Mouse (Mus musculus): Measurements from ENCODE around the gene Rab30.

Rab30 gene

GRCm38 (mm10) chr7:92799665-92800595, 58.5 kb downstream of the Rab30 start:
- no peak for DNase-seq (ENCODE audit: low spot score in 2 of 2)

- no peak for DNase-seq (ENCODE audit: low spot score in 2 of 2)
Measured at GRCm38 (mm10) chr7:92802158-92802557, 60.8 kb downstream of the Rab30 start.

- no peak for DNase-seq (ENCODE audit: low spot score in 2 of 2)
Measured at GRCm38 (mm10) chr7:92803191-92803590, 61.8 kb downstream of the Rab30 start.

GRCm38 (mm10) chr7:92804919-92805668, 63.7 kb downstream of the Rab30 start:
- DNase-seq (ENCODE audit: low spot score in 2 of 2), result no peak

- DNase-seq (ENCODE audit: low spot score in 2 of 2), result no peak
Measured at GRCm38 (mm10) chr7:92806512-92807188, 65.2 kb downstream of the Rab30 start.

- no peak for DNase-seq (ENCODE audit: low spot score in 2 of 2)
Measured at GRCm38 (mm10) chr7:92807482-92807881, 66.1 kb downstream of the Rab30 start.

- no peak for DNase-seq (ENCODE audit: low spot score in 2 of 2)
Measured at GRCm38 (mm10) chr7:92811667-92812279, 70.4 kb downstream of the Rab30 start.

GRCm38 (mm10) chr7:92817242-92817641, 75.8 kb downstream of the Rab30 start:
- no peak for DNase-seq (ENCODE audit: low spot score in 2 of 2)

- no peak for DNase-seq (ENCODE audit: low spot score in 2 of 2)
Measured at GRCm38 (mm10) chr7:92817886-92818285, 76.5 kb downstream of the Rab30 start.

- DNase-seq (ENCODE audit: low spot score in 2 of 2), result no peak
Measured at GRCm38 (mm10) chr7:92819656-92820055, 78.3 kb downstream of the Rab30 start.

- DNase-seq (ENCODE audit: low spot score in 2 of 2), result no peak
Measured at GRCm38 (mm10) chr7:92820410-92820809, 79.0 kb downstream of the Rab30 start.

GRCm38 (mm10) chr7:92820941-92821465, 79.6 kb downstream of the Rab30 start:
- DNase-seq (ENCODE audit: low spot score in 2 of 2), result no peak

GRCm38 (mm10) chr7:92821871-92822270, 80.5 kb downstream of the Rab30 start:
- DNase-seq (ENCODE audit: low spot score in 2 of 2), result no peak

GRCm38 (mm10) chr7:92822409-92823101, 81.2 kb downstream of the Rab30 start:
- DNase-seq (ENCODE audit: low spot score in 2 of 2), result no peak

GRCm38 (mm10) chr7:92826248-92826647, 84.8 kb downstream of the Rab30 start:
- no peak for DNase-seq (ENCODE audit: low spot score in 2 of 2)

- peak; percentile 28 for DNase-seq (ENCODE audit: low spot score in 2 of 2)
Measured at GRCm38 (mm10) chr7:92827981-92828380, 86.6 kb downstream of the Rab30 start.

GRCm38 (mm10) chr7:92832395-92832794, 91.0 kb downstream of the Rab30 start:
- DNase-seq (ENCODE audit: low spot score in 2 of 2), result no peak

GRCm38 (mm10) chr7:92834391-92834790, 93.0 kb downstream of the Rab30 start:
- DNase-seq (ENCODE audit: low spot score in 2 of 2), result no peak

- no peak for DNase-seq (ENCODE audit: low spot score in 2 of 2)
Measured at GRCm38 (mm10) chr7:92836447-92836846, 95.0 kb downstream of the Rab30 start.

- no peak for DNase-seq (ENCODE audit: low spot score in 2 of 2)
Measured at GRCm38 (mm10) chr7:92837226-92837625, 95.8 kb downstream of the Rab30 start.

- DNase-seq (ENCODE audit: low spot score in 2 of 2), result peak in 1 of 2 experiments; percentile 4
Measured at GRCm38 (mm10) chr7:92837907-92838306, 96.5 kb downstream of the Rab30 start.
